Mouse (Mus musculus) layer of hippocampus, adult 6 months (tissue): ENCODE data around the gene AU018091. TPM values are rescaled to one million over a fixed set of nuclear protein-coding genes. Genes with fewer than 3 reads are reported as not detected.

Source experiments
- long read RNA-seq, 2 experiments: library from polyadenylated mRNA; unstranded; transcript quantifications; one replicate each; pipeline ENCODE4 v2.0.0; 2019 to 2020
- microRNA-seq: library from miRNA; unstranded; fragments of <30 nt; microRNA quantifications from one replicate; pipeline ENCODE4 v1.2.0, GENCODE M21; 2020
- polyA plus RNA-seq: library from polyadenylated mRNA; unstranded; fragments of <200 nt; fragmentation: Nextera tagmentation; gene quantifications from 2 replicates; pipeline ENCODE4 v1.2.3, GENCODE M21; 2021

Gene AU018091
- not detected in 2 replicates for polyA plus RNA-seq
- long read RNA-seq, experiment 1 = 0 reads
- long read RNA-seq, experiment 2 = 0 reads

DNA sequence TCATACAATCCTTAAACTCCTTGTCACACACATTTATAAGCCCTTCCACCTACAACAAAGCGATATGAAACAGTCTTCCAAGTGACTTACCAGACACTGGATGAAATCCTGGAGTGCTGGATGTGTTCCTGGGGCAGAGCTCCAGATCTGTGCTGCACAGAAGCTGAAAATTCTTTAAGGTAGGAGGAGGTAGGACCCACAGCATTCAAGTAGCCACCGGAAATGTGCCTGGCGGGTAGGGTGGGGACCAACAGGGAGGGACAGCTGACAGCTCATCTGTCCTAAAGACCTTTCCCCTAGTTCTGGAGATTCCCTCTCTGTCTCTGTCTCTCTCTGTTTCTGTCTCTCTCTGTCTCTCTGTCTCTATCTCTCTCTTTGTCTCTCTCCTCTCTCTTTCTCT lies at the start of gene AU018091:
AU018091 (minus strand) TSS at position 279 of the 400 bp plus-strand sequence.

Small RNA genes within 50 kb of the gene (microRNA-seq; reads per million reads assigned to microRNA genes)
- gene Mir290a = not detected
- not detected for gene Mir290b
- not detected for gene Mir291a
- not detected for gene Mir292
- not detected for gene Mir292b

Other genes with a start within 250 kb of the AU018091 start
- gene Nlrp12, start 80.5 kb upstream of the AU018091 start, polyA plus RNA-seq = 0.03 TPM in 1 of 2 replicates, not detected in the other
- gene Myadm, start 119.9 kb upstream of the AU018091 start, polyA plus RNA-seq = 38.8 and 45.1 TPM in 2 replicates
- gene Prkcg, start 120.0 kb upstream of the AU018091 start, polyA plus RNA-seq = 249 and 307 TPM in 2 replicates
- gene Cacng7, start 163.8 kb upstream of the AU018091 start, polyA plus RNA-seq = 5.6 and 7.9 TPM in 2 replicates
- gene Cacng8, start 221.5 kb upstream of the AU018091 start, polyA plus RNA-seq = 32.7 and 32.8 TPM in 2 replicates